Mouse (Mus musculus) adrenal gland, adult 18-20 months (tissue): ENCODE measurements around the gene R3hdm2. TPM values are rescaled to one million over a fixed set of nuclear protein-coding genes. Genes with fewer than 3 reads are reported as not detected.

Source experiments
- DNase-seq, 2 experiments: peaks; one replicate each; pipeline ENCODE4 v3.0.0; 2021 to 2022; ENCODE audit warnings: low spot score in 2 of 2
- total RNA-seq, 2 experiments: library from RNA; stranded (reverse); gene quantifications; 1 replicate in 1 of 2; 2 replicates in 1 of 2; pipeline ENCODE4 v1.2.3; 2021

The R3hdm2 gene
- total RNA-seq, 2 experiments from 2014 or later, result 104 to 117 TPM

DNA sequence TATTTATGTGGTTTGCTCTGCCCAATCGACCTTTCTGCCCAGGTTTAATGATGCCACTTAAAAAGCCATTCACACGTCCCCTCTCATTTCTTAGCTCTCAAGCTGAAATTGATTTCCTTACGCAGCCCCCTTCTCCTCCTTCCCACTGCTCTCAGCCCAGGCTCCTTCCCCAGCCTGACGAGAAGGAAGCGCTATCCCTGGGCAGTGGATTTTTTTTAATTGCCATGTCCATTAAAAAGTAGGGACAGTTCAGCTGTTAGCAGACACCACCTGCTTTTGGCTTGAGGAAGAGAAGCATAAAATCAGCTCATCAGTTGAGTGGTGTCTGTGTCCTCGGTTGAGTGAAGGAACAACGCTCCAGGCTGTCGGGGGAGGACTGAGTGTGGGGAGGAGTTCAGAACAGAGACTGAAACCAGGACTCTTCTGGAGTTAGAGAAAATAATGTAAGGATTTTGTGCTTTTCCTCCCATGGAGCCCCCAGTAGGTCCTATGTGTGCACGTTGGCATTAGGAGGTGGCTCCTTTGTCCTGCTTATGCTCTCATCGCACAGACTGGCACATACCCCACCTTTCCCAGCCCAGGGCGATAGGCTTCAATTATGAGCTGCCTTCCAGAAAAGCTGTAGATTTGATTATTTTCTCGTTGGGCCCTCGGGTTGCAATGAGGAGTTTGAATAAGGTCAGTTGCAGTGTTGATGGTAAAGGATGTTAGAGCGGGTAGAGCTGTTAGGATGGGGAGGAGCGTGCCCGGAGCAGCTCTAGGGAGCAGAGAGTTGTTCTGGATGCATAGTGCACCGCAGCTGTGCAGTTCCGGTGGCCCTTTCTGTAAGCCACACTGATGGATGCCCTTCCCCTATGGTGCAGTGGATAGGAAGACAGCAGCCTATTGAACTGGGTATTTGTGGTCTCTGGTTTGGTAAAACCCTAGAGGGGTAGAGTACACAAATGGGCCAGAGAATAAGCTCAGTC lies 110.3 kb downstream of the R3hdm2 start:
- DNase-seq, result no peak

GRCm38 (mm10) chr10:127491128-127491512 lies 111.0 kb downstream of the R3hdm2 start:
- DNase-seq, result no peak

GRCm38 (mm10) chr10:127492118-127492517 lies 112.0 kb downstream of the R3hdm2 start:
- DNase-seq, result no peak

GRCm38 (mm10) chr10:127496156-127496555 lies 116.0 kb downstream of the R3hdm2 start:
- DNase-seq, result no peak

DNA sequence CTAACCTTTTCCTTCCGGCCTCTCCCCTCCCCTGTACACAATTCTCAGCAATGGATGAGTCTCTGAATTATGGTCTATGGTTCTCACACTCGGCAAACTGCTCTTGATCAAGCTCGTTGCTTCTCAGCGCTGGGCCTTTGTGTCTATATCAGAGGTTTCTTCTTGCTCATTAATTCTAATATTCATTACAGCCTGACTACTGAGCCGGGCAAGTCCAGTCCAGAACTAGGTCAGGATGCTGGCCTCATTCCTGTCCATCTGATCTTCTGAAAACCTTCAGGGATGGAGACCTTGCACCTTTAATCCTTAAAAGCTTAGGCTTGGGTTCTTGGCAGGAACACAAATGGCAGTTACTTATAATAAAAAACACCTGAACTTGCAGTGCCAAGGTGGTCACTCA lies 119.4 kb downstream of the R3hdm2 start:
- no peak for DNase-seq

DNA sequence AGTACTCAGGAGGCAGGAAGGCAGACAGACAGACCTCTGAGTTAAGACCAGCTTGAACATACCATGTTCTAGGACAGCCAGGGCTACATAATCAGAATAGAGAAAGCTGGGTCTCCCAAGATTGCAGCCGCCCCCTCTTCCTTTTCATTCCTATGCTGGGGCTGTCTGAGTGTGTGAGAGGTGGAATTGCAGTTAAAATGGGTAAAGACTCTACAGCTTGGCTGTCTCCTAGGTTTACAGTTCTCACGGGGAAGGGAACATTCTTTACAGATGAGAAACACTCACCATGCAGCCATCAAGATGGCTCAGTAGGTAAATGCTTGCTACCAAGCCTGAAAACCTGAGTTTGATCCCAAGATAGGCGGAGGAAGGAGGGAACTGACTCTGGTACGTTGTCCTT lies 119.9 kb downstream of the R3hdm2 start:
- no peak for DNase-seq

DNA sequence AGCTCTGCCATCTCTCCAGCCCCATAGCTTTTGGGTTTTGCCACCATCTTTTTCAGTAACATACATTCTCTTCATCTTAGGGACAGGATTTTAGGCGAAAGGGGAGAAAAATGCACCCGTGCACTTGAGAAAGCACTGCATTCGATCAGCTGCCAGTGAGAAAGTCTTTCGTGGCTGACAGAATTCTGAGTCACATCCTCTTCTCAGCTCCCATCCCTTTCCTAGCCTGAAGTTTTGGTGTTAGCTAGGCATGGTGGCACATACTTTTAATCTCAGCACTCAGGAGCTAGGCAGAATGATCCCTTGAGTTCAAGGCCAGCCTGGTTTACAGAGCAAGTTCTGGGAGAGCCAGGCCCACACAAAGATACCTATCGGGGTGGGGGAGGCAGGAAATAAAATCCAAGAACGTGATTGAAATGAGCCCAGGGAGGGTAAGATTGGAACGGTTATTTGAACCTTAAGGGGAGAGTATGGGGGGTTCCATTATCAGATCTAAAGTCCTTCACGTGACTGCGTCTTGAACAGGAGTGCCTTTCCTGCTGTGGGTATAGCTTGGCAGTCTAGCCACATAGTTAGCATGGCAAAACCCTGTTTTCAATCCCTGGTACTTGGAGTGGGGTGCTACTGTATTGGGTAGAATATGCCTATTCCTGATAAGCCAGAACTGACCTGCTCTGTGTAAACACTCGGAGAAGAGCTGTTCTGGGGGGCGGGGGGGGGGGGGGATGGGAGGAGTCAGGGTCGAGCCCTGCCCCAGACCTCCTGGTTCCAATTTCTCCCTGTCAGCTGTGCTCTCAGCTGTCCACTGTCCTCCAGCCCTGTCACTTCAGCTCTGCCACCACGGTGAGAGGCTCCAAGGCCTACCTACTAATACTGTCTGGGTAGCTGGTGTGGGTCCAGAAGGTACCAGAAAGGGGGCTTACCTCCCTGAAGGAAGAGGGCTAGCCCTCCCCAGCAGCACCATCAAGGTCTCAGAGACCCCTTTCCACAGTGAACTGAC lies 121.1 kb downstream of the R3hdm2 start, which contains the start of gene Stac3:
Gene Stac3 (plus strand): TSS at position 793 of the 1,000 bp plus-strand sequence.
- DNase-seq, result no peak

DNA sequence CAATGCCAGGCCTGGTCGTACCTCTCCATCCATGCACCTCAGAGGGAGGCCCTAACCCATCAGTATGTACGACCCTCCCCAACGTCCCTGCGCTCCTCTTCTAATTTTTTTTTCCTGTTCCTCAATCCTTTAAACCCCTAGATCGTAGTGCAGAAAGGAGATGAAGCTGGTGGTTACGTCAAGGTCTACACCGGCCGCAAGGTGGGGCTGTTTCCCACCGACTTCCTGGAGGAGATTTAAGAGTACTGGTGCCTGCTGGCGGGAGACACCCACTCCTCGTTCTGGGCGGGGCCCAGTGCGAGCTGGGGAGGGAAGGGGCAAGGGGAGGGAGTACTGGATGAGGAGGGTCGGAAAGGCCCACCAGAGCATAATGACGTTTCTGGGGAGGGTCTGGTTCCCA lies 128.1 kb downstream of the R3hdm2 start:
- peak in 1 of 2 experiments; percentile 65 for DNase-seq

- DNase-seq, result peak; percentile 79 to 87
These were observed 129.1 kb downstream of the R3hdm2 start for GRCm38 (mm10) chr10:127509051-127509836.

GRCm38 (mm10) chr10:127509837-127510701 lies 129.9 kb downstream of the R3hdm2 start:
- DNase-seq, result no peak

GRCm38 (mm10) chr10:127510895-127511617 lies 130.9 kb downstream of the R3hdm2 start:
- no peak for DNase-seq

GRCm38 (mm10) chr10:127511634-127512306 lies 131.6 kb downstream of the R3hdm2 start:
- no peak for DNase-seq

GRCm38 (mm10) chr10:127512307-127512666 lies 132.2 kb downstream of the R3hdm2 start:
- no peak for DNase-seq

GRCm38 (mm10) chr10:127512813-127513212 lies 132.7 kb downstream of the R3hdm2 start:
- DNase-seq, result peak; percentile 95 to 97

GRCm38 (mm10) chr10:127513501-127514091 lies 133.5 kb downstream of the R3hdm2 start:
- no peak for DNase-seq

DNA sequence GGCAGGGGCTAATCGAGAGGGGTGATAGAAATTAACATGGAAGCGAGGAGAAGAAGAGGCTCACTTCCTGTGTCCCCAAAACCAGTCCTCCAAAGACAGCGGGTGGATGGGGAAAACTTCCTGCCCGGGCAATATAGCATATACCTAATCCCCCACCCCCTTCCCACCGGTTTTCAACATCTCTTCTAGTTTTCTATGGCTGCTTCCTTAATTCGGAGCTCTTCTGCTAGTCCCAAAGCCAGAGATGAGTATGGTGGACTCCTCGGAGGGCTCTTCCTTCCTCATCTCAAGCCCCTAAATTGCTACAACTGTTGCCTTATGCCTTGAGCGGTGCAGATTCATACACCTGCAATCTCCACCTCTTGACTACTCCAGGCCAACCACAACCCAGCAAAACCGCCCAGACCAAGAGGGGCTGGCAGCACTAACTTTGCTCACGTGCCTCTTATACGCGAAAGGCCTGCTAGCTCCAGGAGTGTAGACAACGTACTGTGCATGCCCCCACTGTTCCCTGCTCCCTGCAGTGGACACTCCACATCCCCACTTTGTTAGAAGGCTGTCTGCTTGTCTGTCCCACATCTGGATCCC lies 134.1 kb downstream of the R3hdm2 start:
- no peak for DNase-seq

- no peak for DNase-seq
These were observed 134.6 kb downstream of the R3hdm2 start, which contains the start of gene Ndufa4l2 for GRCm38 (mm10) chr10:127514764-127515163. Gene Ndufa4l2 (plus strand): TSS chr10:127514967.
